Comparison of ENCODE assay signal across 12 mouse cellular contexts in genomic region chr7:125418413-125418812, GRCm38 (mm10). TPM values are rescaled to one million over a fixed set of nuclear protein-coding genes. Genes with fewer than 3 reads are reported as not detected.
A peak's percentile ranks its signal among the peaks of the same experiment; 100 is the strongest.
DNase-seq lines count a peak whose midpoint lies in the region; ATAC-seq and TF ChIP-seq lines count a peak whose summit lies in the region.
"Had no signal": no experiment of that assay in that cellular context is flagged by ENCODE, and none has a peak within 500 bp of the region (broad histone marks: within the 10 kb centered on the region; RNA-seq: fewer than 3 reads in every experiment).

No protein-coding gene starts in this region.

- H3K27ac ChIP-seq in lung, embryonic 15.5 days: no peak overlapping the region
- no peak overlapping the region for H3K27ac ChIP-seq in limb, embryonic 13.5 days
- H3K27ac ChIP-seq in stomach, postnatal 0 days (replicated peaks): no peak overlapping the region
- H3K27ac ChIP-seq: forebrain, embryonic 13.5 days; heart, embryonic 15.5 days had no signal

- no peak overlapping the region for H3K9ac ChIP-seq in lung, embryonic 15.5 days
- H3K9ac ChIP-seq in limb, embryonic 13.5 days: no peak overlapping the region
- no peak overlapping the region for H3K9ac ChIP-seq in stomach, postnatal 0 days (ENCODE audit: low read length)
- H3K9ac ChIP-seq: forebrain, embryonic 13.5 days; heart, embryonic 15.5 days had no signal

- H3K4me2 ChIP-seq in lung, embryonic 15.5 days: no peak overlapping the region
- no peak overlapping the region for H3K4me2 ChIP-seq in limb, embryonic 13.5 days (replicated peaks)
- H3K4me2 ChIP-seq in stomach, postnatal 0 days (replicated peaks; ENCODE audit: low read depth): no peak overlapping the region
- H3K4me2 ChIP-seq: forebrain, embryonic 13.5 days; heart, embryonic 15.5 days had no signal

- ATAC-seq in lung, embryonic 15.5 days (ENCODE audit: borderline replicate concordance, extremely low read depth, low FRiP score, low TSS enrichment): peak; percentile 65; the same call in 1 of the 2 replicates
- peak; percentile 59; the same call in 1 of the 2 replicates for ATAC-seq in limb, embryonic 13.5 days (ENCODE audit: low FRiP score, low read depth)
- ATAC-seq in stomach, postnatal 0 days (ENCODE audit: low FRiP score, low TSS enrichment): peak; percentile 49; the same call in 1 of the 2 replicates
- ATAC-seq: forebrain, embryonic 13.5 days had no signal

- WGBS in lung, embryonic 15.5 days: 23% methylated on average over 3 of the region's 3 CpGs
- 16% methylated on average over 3 of the region's 3 CpGs for WGBS in limb, embryonic 13.5 days
- 19% methylated on average over 3 of the region's 3 CpGs for WGBS in stomach, postnatal 0 days

- no peak overlapping the region for H3K4me3 ChIP-seq in lung, embryonic 15.5 days
- no peak overlapping the region for H3K4me3 ChIP-seq in limb, embryonic 13.5 days
- H3K4me3 ChIP-seq in stomach, postnatal 0 days (ENCODE audit: low read depth, low read length): no peak overlapping the region
- H3K4me3 ChIP-seq: forebrain, embryonic 13.5 days; heart, embryonic 15.5 days had no signal

- H3K36me3 ChIP-seq in lung, embryonic 15.5 days: no peaks in the 10 kb centered on the region
- no peaks in the 10 kb centered on the region for H3K36me3 ChIP-seq in limb, embryonic 13.5 days
- H3K36me3 ChIP-seq in stomach, postnatal 0 days (ENCODE audit: control insufficient read depth, insufficient read depth, low read length): no peaks in the 10 kb centered on the region
- H3K36me3 ChIP-seq: heart, embryonic 15.5 days had no signal

- H3K4me1 ChIP-seq in lung, embryonic 15.5 days: peaks cover 2% of the 10 kb centered on the region; the same call in 1 of the 2 replicates
- H3K4me1 ChIP-seq in limb, embryonic 13.5 days: 0 out of 2 replicates have a peak, but pooled peaks cover 4% of the 10 kb centered on the region
- H3K4me1 ChIP-seq in stomach, postnatal 0 days (replicated peaks; ENCODE audit: control insufficient read depth, insufficient read depth): no peaks in the 10 kb centered on the region
- H3K4me1 ChIP-seq: forebrain, embryonic 13.5 days; heart, embryonic 15.5 days had no signal

- H3K27me3 ChIP-seq in lung, embryonic 15.5 days: no peaks in the 10 kb centered on the region
- H3K27me3 ChIP-seq in limb, embryonic 13.5 days: no peaks in the 10 kb centered on the region
- H3K27me3 ChIP-seq in stomach, postnatal 0 days (ENCODE audit: control insufficient read depth, insufficient read depth, low read length): no peaks in the 10 kb centered on the region
- H3K27me3 ChIP-seq: forebrain, embryonic 13.5 days had no signal

- DNase-seq in lung, postnatal 25 days (ENCODE audit: low spot score): no peak
- peak; percentile 25 for DNase-seq in adrenal gland, adult 8-10 months
- DNase-seq in stomach, postnatal 0 days (ENCODE audit: low spot score): peak; percentile 29
- no peak for DNase-seq in testis, postnatal 10 days (ENCODE audit: low spot score)
- DNase-seq in heart, adult 8-10 months (ENCODE audit: low spot score): no peak
- DNase-seq in spleen, postnatal 4 days (ENCODE audit: low spot score in 2 of 2): no peak
- DNase-seq: cerebellum, postnatal 14 days; kidney, postnatal 10 days had no signal

- no peak for TF ChIP-seq EP300 in stomach, postnatal 0 days (optimal IDR thresholded peaks at IDR 0.05)

- no peak for TF ChIP-seq CTCF in stomach, postnatal 0 days (IDR thresholded peaks at IDR 0.05; ENCODE audit: low read depth)

- no peaks in the 10 kb centered on the region for H3K9me3 ChIP-seq in lung, embryonic 15.5 days
- H3K9me3 ChIP-seq in limb, embryonic 13.5 days: no peaks in the 10 kb centered on the region
- no peaks in the 10 kb centered on the region for H3K9me3 ChIP-seq in stomach, postnatal 0 days (ENCODE audit: control insufficient read depth, low read length)
- H3K9me3 ChIP-seq: forebrain, embryonic 13.5 days; heart, embryonic 15.5 days had no signal

RNA-seq across cellular contexts. Expression of gene Kdm8, which starts 26.1 kb away (rescaled TPM):
- 14.5 and 15.6 TPM in 2 replicates for polyA plus RNA-seq in lung, embryonic 15.5 days (2015; fragmentation: Nextera tagmentation; extraction: Ambion mirVana)
- 1 to 10 TPM; 4.8 to 8.5 (median 6.2) TPM for total RNA-seq in adrenal gland, adult 8-10 months (2022)
- 11.1 and 12.5 TPM in 2 replicates for polyA plus RNA-seq in limb, embryonic 13.5 days (2015; fragmentation: Nextera tagmentation; extraction: Ambion mirVana)
- 3.4 and 3.8 TPM in 2 replicates for polyA plus RNA-seq in stomach, postnatal 0 days (2015; fragmentation: Nextera tagmentation; extraction: Ambion mirVana)
- 1 to 10 TPM; 3.6 to 6.0 (median 4.0) TPM for total RNA-seq in heart, adult 8-10 months (2022)

Comparison
In these comparisons a context has a peak if more than half of its experiments do, and no peak if none do; other contexts are left out.
1. DNase-seq: peak in adrenal gland, adult 8-10 months (single experiment) and stomach, postnatal 0 days (single experiment); none in lung, postnatal 25 days (single experiment), testis, postnatal 10 days (single experiment), heart, adult 8-10 months (single experiment) and spleen, postnatal 4 days (0 of 2).
2. Peak in every context shown above with its lines, with median percentiles within 50 percentile points of each other: ATAC-seq.